Mouse (Mus musculus) macrophage (primary cell): Measurements from ENCODE around the gene Mael. TPM values are rescaled to one million over a fixed set of nuclear protein-coding genes. Genes with fewer than 3 reads are reported as not detected.

Source experiments
- H3K27ac ChIP-seq: fragments of 350-480 bp; formaldehyde crosslinking; 2 replicates; pipeline ENCODE4 v1.9.0; 2021
- H3K36me3 ChIP-seq: fragments of 350-480 bp; formaldehyde crosslinking; 2 replicates; pipeline ENCODE4 v1.9.0; 2021; ENCODE audit errors: inconsistent target
- H3K4me3 ChIP-seq: fragments of 350-480 bp; formaldehyde crosslinking; 2 replicates; pipeline ENCODE4 v1.9.0; 2021; ENCODE audit errors: inconsistent target
- H3K79me2 ChIP-seq: fragments of 350-480 bp; formaldehyde crosslinking; 2 replicates; pipeline ENCODE4 v1.9.0; 2021; ENCODE audit errors: inconsistent target
- WGBS: methylation state at CpG from one replicate; pipeline ENCODE4 v1.1.7; 2026; ENCODE audit warnings: inconsistent platforms; ENCODE audit not compliant: missing documents; 5-methylcytosine and 5-hydroxymethylcytosine counted together
- polyA plus RNA-seq: library from polyadenylated mRNA; stranded (reverse); fragments of 250-400 nt; gene quantifications from 3 replicates; pipeline ENCODE4 v1.2.4, GENCODE M21; 2018; ENCODE audit warnings: inconsistent platforms

Gene Mael
- polyA plus RNA-seq, 1 experiment from 2014 or later = not detected

DNA sequence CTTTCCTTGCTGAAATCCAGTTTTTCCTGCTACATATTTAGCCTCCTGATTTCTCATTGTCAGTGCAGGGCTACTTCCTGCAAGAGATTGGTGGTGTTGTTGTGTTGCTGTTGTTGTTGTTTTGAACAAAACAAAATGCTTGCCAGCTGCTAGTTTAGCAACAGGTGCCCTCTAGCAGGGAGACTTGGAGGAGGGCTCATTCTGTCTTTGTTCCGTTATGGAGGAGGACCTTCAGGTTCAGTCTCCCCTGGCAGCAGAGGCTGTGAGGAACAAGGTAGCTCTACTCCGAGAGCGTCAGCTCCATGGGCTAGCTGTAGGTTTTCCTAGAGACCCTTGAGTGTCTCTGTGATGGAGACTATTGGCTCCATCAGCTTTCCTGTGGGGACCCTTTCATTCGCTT, 18.4 kb upstream of the Mael start:
- Histone ChIP-seq H3K4me3 (no peak overlapping the region), H3K36me3 (no peaks in the 10 kb centered on the region), H3K27ac (no peak overlapping the region), H3K79me2 (no peaks in the 10 kb centered on the region)
- WGBS = 77% methylated on average over 4 of the region's 4 CpGs

GRCm38 (mm10) chr1:166256302-166256701, 17.8 kb upstream of the Mael start:
- no peak overlapping the region for H3K27ac ChIP-seq
- 38% methylated on average over 6 of the region's 6 CpGs for WGBS
- H3K79me2 ChIP-seq = no peaks in the 10 kb centered on the region
- no peak overlapping the region for H3K4me3 ChIP-seq
- no peaks in the 10 kb centered on the region for H3K36me3 ChIP-seq

- Histone ChIP-seq H3K36me3 (no peaks in the 10 kb centered on the region), H3K27ac (no peak overlapping the region), H3K4me3 (no peak overlapping the region), H3K79me2 (no peaks in the 10 kb centered on the region)
- WGBS = 81% methylated on average over 2 of the region's 2 CpGs
Observed at GRCm38 (mm10) chr1:166255651-166256050, 17.1 kb upstream of the Mael start.

DNA sequence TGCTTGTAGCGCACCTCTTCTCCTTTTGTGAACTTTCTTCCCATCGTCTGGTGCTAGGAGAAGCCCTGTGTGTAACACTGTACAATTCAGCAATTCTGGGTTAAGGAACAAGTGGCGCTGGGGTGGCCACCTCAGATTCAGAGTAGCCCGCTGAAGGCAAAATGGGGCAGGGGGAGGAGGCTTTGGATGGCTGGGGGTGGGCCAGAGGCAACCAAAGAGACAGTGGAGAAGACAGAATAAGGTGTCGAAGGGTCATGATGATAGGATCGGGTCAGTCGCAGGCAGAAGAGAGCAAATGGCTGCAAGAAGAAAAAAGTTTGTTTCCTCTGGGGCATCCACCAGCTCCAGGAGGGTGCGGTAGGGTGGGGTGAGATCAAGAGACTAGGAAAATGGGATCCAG, 16.5 kb upstream of the Mael start:
- Histone ChIP-seq H3K4me3 (no peak overlapping the region), H3K27ac (no peak overlapping the region), H3K36me3 (no peaks in the 10 kb centered on the region), H3K79me2 (no peaks in the 10 kb centered on the region)
- WGBS = 53% methylated on average over 8 of the region's 8 CpGs

DNA sequence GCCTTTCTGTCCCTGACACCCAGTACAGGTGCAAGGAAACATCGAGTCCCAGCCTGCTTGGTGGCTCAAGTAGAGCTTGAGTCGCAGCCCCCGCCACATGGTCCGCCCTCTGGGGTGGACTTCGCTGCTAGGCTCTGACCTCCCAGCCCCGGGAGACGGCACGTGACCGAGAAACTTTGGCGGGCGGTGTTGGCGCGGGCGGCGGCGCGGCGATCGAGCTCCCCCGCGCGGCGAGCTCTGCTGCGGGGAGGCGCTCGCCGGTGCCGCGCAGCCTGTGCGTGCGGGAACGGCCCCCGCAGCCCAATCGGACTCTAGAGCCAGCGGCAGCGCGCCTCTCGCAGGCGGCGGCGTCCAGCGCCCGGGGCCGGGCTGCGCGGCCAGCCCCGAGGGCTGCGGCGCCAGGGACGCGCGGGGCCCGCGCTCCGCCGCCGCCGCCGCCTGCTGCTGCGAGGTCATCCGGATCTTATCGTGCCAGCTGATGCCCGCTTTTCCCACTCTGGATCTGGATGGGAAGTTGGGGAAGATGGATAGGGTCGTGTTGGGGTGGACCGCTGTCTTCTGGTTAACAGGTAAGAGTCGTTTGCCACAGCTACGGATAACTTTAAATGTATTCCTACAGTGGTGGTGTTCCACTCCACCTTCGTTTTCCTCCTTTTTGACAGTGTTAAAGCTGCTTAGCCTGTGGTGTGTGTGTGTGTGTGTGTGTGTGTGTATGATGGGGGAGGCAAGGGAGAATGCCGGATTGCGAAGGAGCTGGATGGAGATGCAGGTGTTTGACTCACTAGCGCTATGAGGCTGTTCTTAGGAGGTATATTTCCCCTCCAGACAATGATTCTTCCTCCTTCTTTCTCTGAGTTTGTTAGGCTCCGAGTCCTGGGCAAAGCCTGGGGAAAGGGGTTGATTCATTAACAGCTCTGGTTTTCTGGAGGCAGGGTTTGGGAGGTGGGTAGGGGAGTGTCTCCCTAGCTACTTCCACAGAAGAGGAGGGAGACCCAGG, 15.6 kb upstream of the Mael start, which contains the start of gene Ildr2:
TSS of gene Ildr2 (plus strand) at position 242 of the 997 bp plus-strand sequence.
- H3K4me3 ChIP-seq = no peak within 1 kb of the TSS
- WGBS = under 1% methylated on average over 67 of the region's 72 CpGs
- H3K27ac ChIP-seq = no peak within 1 kb of the TSS

GRCm38 (mm10) chr1:166244285-166244684, 5.7 kb upstream of the Mael start:
- 32% methylated on average over 6 of the region's 6 CpGs for WGBS
- no peaks in the 10 kb centered on the region for H3K79me2 ChIP-seq
- H3K4me3 ChIP-seq = no peak overlapping the region
- no peaks in the 10 kb centered on the region for H3K36me3 ChIP-seq
- no peak overlapping the region for H3K27ac ChIP-seq

More for the DNA sequence above, 15.6 kb upstream of the Mael start, which contains the start of gene Ildr2:
- H3K79me2 ChIP-seq = no peaks in the 10 kb centered on the region
- no peaks in the 10 kb centered on the region for H3K36me3 ChIP-seq

DNA sequence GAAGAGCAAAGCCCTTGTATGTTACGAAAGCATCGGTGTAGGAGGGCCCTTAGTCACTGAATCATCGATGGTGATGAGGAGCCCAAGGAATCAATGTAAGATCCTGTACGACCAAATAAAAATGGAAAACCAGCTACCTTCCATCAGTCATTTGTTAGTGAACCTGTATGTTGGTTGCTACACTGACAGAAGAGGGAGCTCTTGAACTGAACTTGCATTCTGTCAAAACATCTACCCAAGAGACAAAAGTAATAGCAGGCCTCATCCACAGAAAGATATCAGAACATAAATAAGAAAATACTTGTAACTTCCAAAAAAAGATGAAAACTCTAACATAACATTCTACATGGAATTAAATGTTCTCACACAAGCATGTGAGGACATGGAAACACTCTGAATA, 24.4 kb downstream of the Mael start:
- Histone ChIP-seq H3K36me3 (no peaks in the 10 kb centered on the region), H3K79me2 (no peaks in the 10 kb centered on the region), H3K27ac (no peak overlapping the region), H3K4me3 (no peak overlapping the region)
- 80% methylated on average over 4 of the region's 4 CpGs for WGBS

- H3K27ac ChIP-seq = no peak overlapping the region
- H3K36me3 ChIP-seq = no peaks in the 10 kb centered on the region
- WGBS = 87% methylated on average over 6 of the region's 6 CpGs
- no peak overlapping the region for H3K4me3 ChIP-seq
- H3K79me2 ChIP-seq = no peaks in the 10 kb centered on the region
Observed at GRCm38 (mm10) chr1:166209371-166209770, 29.2 kb downstream of the Mael start.

DNA sequence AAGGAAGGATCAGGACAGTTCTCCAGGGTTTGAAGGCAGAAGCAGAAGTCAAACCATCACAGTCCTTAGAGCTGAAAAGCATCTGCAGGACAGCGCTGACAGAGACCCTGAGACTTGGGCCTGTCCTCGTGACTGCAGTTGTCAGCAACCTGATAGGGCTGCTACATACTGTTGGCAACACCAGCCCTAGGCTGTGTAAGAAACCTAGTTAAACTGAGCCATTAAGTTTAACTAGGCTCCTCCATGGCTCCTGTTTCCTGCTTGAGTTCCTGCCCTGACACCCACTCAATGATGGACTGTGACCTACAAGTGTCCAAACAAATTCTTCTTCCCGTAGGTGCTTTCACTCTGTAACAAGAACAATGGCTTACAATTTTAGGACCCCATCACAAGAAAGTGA, 33.4 kb downstream of the Mael start:
- Histone ChIP-seq H3K36me3 (no peaks in the 10 kb centered on the region), H3K4me3 (no peak overlapping the region), H3K27ac (no peak overlapping the region), H3K79me2 (no peaks in the 10 kb centered on the region)
- 100% methylated on average over 3 of the region's 3 CpGs for WGBS

- Histone ChIP-seq H3K27ac (no peak overlapping the region), H3K4me3 (no peak overlapping the region), H3K36me3 (no peaks in the 10 kb centered on the region), H3K79me2 (no peaks in the 10 kb centered on the region)
- WGBS = 8% methylated on average over 5 of the region's 5 CpGs
Observed at GRCm38 (mm10) chr1:166204171-166204570, 34.4 kb downstream of the Mael start.

GRCm38 (mm10) chr1:166189821-166190220, 48.7 kb downstream of the Mael start:
- 92% methylated on average over 4 of the region's 4 CpGs for WGBS
- H3K27ac ChIP-seq = no peak overlapping the region
- H3K79me2 ChIP-seq = no peaks in the 10 kb centered on the region
- H3K36me3 ChIP-seq = no peaks in the 10 kb centered on the region
- no peak overlapping the region for H3K4me3 ChIP-seq

- Histone ChIP-seq H3K79me2 (no peaks in the 10 kb centered on the region), H3K27ac (no peak overlapping the region), H3K4me3 (no peak overlapping the region), H3K36me3 (no peaks in the 10 kb centered on the region)
- WGBS = 72% methylated on average over 5 of the region's 5 CpGs
Observed at GRCm38 (mm10) chr1:166185357-166185756, 53.2 kb downstream of the Mael start.

DNA sequence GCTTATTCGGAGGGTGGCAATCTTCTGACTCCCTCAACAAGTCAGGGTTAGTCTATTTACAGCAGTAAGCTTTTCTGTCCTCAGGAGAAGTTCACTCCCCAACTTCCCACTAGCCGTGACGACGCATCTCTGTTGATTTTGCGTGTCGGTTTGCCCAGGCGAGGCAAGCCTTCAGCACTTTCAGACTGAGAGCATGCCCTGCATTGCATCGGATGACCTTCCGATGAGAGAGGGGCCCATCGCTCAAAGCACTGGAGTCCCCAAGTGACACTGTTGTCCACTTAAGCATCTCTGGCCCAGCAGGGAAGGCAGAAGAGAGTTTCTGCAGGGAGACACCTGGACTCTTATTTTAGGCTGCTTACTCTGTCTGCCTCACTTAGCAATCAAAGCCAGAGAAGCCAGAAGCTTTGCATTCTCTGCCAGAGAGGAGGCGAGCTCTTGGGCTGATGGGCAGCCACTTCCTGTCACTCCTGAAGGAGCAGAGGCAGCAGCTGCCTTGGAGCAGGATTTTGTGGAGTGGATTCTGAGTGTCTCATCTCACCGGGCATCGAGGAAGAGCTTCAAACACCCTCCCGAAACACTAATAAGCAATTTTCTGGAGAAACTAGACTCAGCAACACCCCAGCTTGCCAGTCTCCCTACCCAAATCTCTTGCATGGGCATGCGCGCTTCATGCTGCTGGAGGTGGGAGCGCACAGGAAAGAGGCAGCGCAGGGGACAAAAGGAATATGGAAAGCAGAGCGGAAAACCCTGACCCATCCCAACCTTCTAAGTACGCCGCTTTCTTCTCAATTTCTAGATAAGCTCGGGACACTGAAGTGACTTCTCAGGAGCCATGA, 53.9 kb downstream of the Mael start:
- Histone ChIP-seq H3K36me3 (no peaks in the 10 kb centered on the region), H3K79me2 (no peaks in the 10 kb centered on the region), H3K27ac (no peak overlapping the region), H3K4me3 (no peak overlapping the region)
- WGBS = 87% methylated on average over 22 of the region's 22 CpGs

GRCm38 (mm10) chr1:166182952-166183627, 55.5 kb downstream of the Mael start:
- no peak overlapping the region for H3K4me3 ChIP-seq
- 91% methylated on average over 10 of the region's 10 CpGs for WGBS

More at GRCm38 (mm10) chr1:166182952-166183627, 55.5 kb downstream of the Mael start:
- Histone ChIP-seq H3K36me3 (no peaks in the 10 kb centered on the region), H3K79me2 (no peaks in the 10 kb centered on the region), H3K27ac (no peak overlapping the region)
